Comparison of ENCODE assay signal across 8 mouse cellular contexts in genomic region chr7:143583956-143584355, GRCm38 (mm10). TPM values are rescaled to one million over a fixed set of nuclear protein-coding genes. Genes with fewer than 3 reads are reported as not detected.
DNase-seq lines count a peak whose midpoint lies in the region; ATAC-seq and TF ChIP-seq lines count a peak whose summit lies in the region.

No protein-coding gene starts in this region.

- no peak overlapping the region for H3K4me3 ChIP-seq in embryonic facial prominence, embryonic 14.5 days (ENCODE audit: low read depth, low read length)
- H3K4me3 ChIP-seq in lung, postnatal 0 days (ENCODE audit: low read depth, low read length): no peak overlapping the region

- no peaks in the 10 kb centered on the region for H3K4me1 ChIP-seq in embryonic facial prominence, embryonic 14.5 days (ENCODE audit: control insufficient read depth, insufficient read depth, low read length)
- no peaks in the 10 kb centered on the region for H3K4me1 ChIP-seq in lung, postnatal 0 days (ENCODE audit: insufficient read depth, low read depth, low read length)

- H3K9ac ChIP-seq in embryonic facial prominence, embryonic 14.5 days (ENCODE audit: low read depth, low read length): no peak overlapping the region
- no peak overlapping the region for H3K9ac ChIP-seq in lung, postnatal 0 days (replicated peaks; ENCODE audit: low read depth)

- ATAC-seq in embryonic facial prominence, embryonic 14.5 days (ENCODE audit: low read depth): no peak
- no peak; the same call in 1 of the 2 replicates for ATAC-seq in lung, postnatal 0 days

- 26% methylated on average over 3 of the region's 3 CpGs for WGBS in embryonic facial prominence, embryonic 14.5 days
- WGBS in lung, postnatal 0 days: 22% methylated on average over 3 of the region's 3 CpGs

- H3K27me3 ChIP-seq in embryonic facial prominence, embryonic 14.5 days (replicated peaks; ENCODE audit: control insufficient read depth, insufficient read depth, low read length): no peaks in the 10 kb centered on the region
- H3K27me3 ChIP-seq in lung, postnatal 0 days (replicated peaks; ENCODE audit: insufficient read depth, low read length): no peaks in the 10 kb centered on the region

- no peak for TF ChIP-seq EP300 in lung, postnatal 0 days (IDR thresholded peaks at IDR 0.05)

- peak; percentile 90 for TF ChIP-seq CTCF in lung, postnatal 0 days (IDR thresholded peaks at IDR 0.05)

- peak; percentile 47 to 59 for DNase-seq in cerebellum, adult 18-20 months
- no peak for DNase-seq in cerebellum, adult 11-12 months
- peak; percentile 71 for DNase-seq in A20 (ENCODE audit: low read depth, low spot score)
- peak; percentile 89 for DNase-seq in adrenal gland, postnatal 14 days
- DNase-seq in embryonic facial prominence, embryonic 14.5 days (ENCODE audit: low spot score): peak; percentile 37
- DNase-seq in kidney, adult 8-10 months: peak; percentile 45 to 62
- DNase-seq in lung, postnatal 0 days (ENCODE audit: low spot score): peak; percentile 74
- DNase-seq in spleen, adult 12 weeks (ENCODE audit: low spot score): peak; percentile 58

- H3K4me2 ChIP-seq in embryonic facial prominence, embryonic 14.5 days (ENCODE audit: low read depth, low read length): no peak overlapping the region
- H3K4me2 ChIP-seq in lung, postnatal 0 days (replicated peaks; ENCODE audit: low read depth, low read length): no peak overlapping the region

- no peaks in the 10 kb centered on the region for H3K9me3 ChIP-seq in embryonic facial prominence, embryonic 14.5 days (ENCODE audit: control insufficient read depth, low read length)
- no peaks in the 10 kb centered on the region for H3K9me3 ChIP-seq in lung, postnatal 0 days (ENCODE audit: low read length)

- no peak overlapping the region for H3K27ac ChIP-seq in embryonic facial prominence, embryonic 14.5 days (replicated peaks; ENCODE audit: low read depth, low read length)
- no peak overlapping the region for H3K27ac ChIP-seq in lung, postnatal 0 days (ENCODE audit: low read length)

- H3K36me3 ChIP-seq in embryonic facial prominence, embryonic 14.5 days (ENCODE audit: control insufficient read depth, insufficient read depth, low read length): peaks cover 83% of the 10 kb centered on the region
- peaks cover 40% of the 10 kb centered on the region for H3K36me3 ChIP-seq in lung, postnatal 0 days (ENCODE audit: insufficient read depth, low read length)

RNA-seq across cellular contexts. Expression of gene Cars, which starts 15.9 kb away (rescaled TPM):
- total RNA-seq in adrenal gland, postnatal 14 days (2021): 49.1 and 57.2 TPM in 2 replicates
- polyA plus RNA-seq in embryonic facial prominence, embryonic 14.5 days (2014; fragmentation: Nextera tagmentation; extraction: Ambion mirVana): 49.2 and 52.2 TPM in 2 replicates
- 24.4 and 26.4 TPM in 2 replicates for polyA plus RNA-seq in lung, postnatal 0 days (2015; fragmentation: Nextera tagmentation; extraction: Ambion mirVana)

RNA-seq across cellular contexts. Expression of gene Nap1l4, which starts 35.0 kb away (rescaled TPM):
- 154 and 166 TPM in 2 replicates for total RNA-seq in adrenal gland, postnatal 14 days (2021)
- polyA plus RNA-seq in embryonic facial prominence, embryonic 14.5 days (2014; fragmentation: Nextera tagmentation; extraction: Ambion mirVana): 107 and 113 TPM in 2 replicates
- polyA plus RNA-seq in lung, postnatal 0 days (2015; fragmentation: Nextera tagmentation; extraction: Ambion mirVana): 107 and 109 TPM in 2 replicates

RNA-seq across cellular contexts. Expression of gene Tnfrsf26, which starts 44.6 kb away (rescaled TPM):
- 0.93 and 1.8 TPM in 2 replicates for total RNA-seq in adrenal gland, postnatal 14 days (2021)
- 0.53 and 0.63 TPM in 2 replicates for polyA plus RNA-seq in embryonic facial prominence, embryonic 14.5 days (2014; fragmentation: Nextera tagmentation; extraction: Ambion mirVana)
- polyA plus RNA-seq in lung, postnatal 0 days (2015; fragmentation: Nextera tagmentation; extraction: Ambion mirVana): 1.0 and 1.2 TPM in 2 replicates
